Mouse (Mus musculus) stomach, postnatal 0 days (tissue): ENCODE measurements around the gene Zfp978.
"Not testable (repeated sequence)": the region's sequence is repeated elsewhere in the genome, so short reads cannot be mapped to it uniquely, and the experiment has no call there.

Experiments
- CTCF ChIP-seq: IDR thresholded peaks from 2 replicates; pipeline ENCODE4 v1.5.1; 2016; ENCODE audit warnings: antibody characterized with exemption, low read depth, mild to moderate bottlenecking, moderate library complexity
- EP300 ChIP-seq: optimal IDR thresholded peaks from 2 replicates; pipeline ENCODE3; 2016; ENCODE audit warnings: antibody characterized with exemption

GRCm38 (mm10) chr4:147346361-147347035 is 14.6 kb upstream of the Zfp978 start:
- TF ChIP-seq CTCF, EP300: not testable (repeated sequence)
